Comparison of ENCODE assay signal across 8 mouse cellular contexts in genomic region chr3:104511538-104512423, GRCm38 (mm10). TPM values are rescaled to one million over a fixed set of nuclear protein-coding genes. Genes with fewer than 3 reads are reported as not detected.
DNase-seq lines count a peak whose midpoint lies in the region; ATAC-seq and TF ChIP-seq lines count a peak whose summit lies in the region.

TSS of gene Lrig2 (minus strand) at chr3:104511918.

- 0% methylated on average over 70 of the region's 71 CpGs for WGBS in heart, embryonic 12.5 days
- WGBS in kidney, postnatal 0 days: under 1% methylated on average over 71 of the region's 71 CpGs
- under 1% methylated on average over 70 of the region's 71 CpGs for WGBS in liver, embryonic 11.5 days
- WGBS in stomach, embryonic 14.5 days: under 1% methylated on average over 71 of the region's 71 CpGs

- H3K9ac ChIP-seq in heart, embryonic 12.5 days: peak within 1 kb of the TSS; percentile 91
- peak within 1 kb of the TSS; percentile 78 for H3K9ac ChIP-seq in kidney, postnatal 0 days (ENCODE audit: low read depth, low read length)
- peak within 1 kb of the TSS; percentile 82 for H3K9ac ChIP-seq in liver, embryonic 11.5 days (ENCODE audit: low read depth, low read length)
- peak within 1 kb of the TSS; percentile 75 for H3K9ac ChIP-seq in stomach, embryonic 14.5 days (replicated peaks; ENCODE audit: low read depth, low read length)

- peak within 1 kb of the TSS; percentile 68 for H3K4me2 ChIP-seq in heart, embryonic 12.5 days
- H3K4me2 ChIP-seq in kidney, postnatal 0 days (ENCODE audit: low read length): peak within 1 kb of the TSS; percentile 78
- peak within 1 kb of the TSS; percentile 76 for H3K4me2 ChIP-seq in liver, embryonic 11.5 days
- H3K4me2 ChIP-seq in stomach, embryonic 14.5 days (replicated peaks; ENCODE audit: low read depth, low read length): peak within 1 kb of the TSS; percentile 61

- H3K4me3 ChIP-seq in heart, embryonic 12.5 days: peak within 1 kb of the TSS; percentile 98
- H3K4me3 ChIP-seq in kidney, postnatal 0 days (replicated peaks; ENCODE audit: low read depth, low read length): peak within 1 kb of the TSS; percentile 80
- H3K4me3 ChIP-seq in liver, embryonic 11.5 days (ENCODE audit: low read depth, low read length): peak within 1 kb of the TSS; percentile 82
- peak within 1 kb of the TSS; percentile 92 for H3K4me3 ChIP-seq in stomach, embryonic 14.5 days (ENCODE audit: low read depth, low read length)

- H3K27me3 ChIP-seq in heart, embryonic 12.5 days (replicated peaks): no peaks in the 10 kb centered on the region
- no peaks in the 10 kb centered on the region for H3K27me3 ChIP-seq in kidney, postnatal 0 days (ENCODE audit: insufficient read depth, low read length)
- H3K27me3 ChIP-seq in liver, embryonic 11.5 days (replicated peaks; ENCODE audit: control insufficient read depth, insufficient read depth, low read length): no peaks in the 10 kb centered on the region
- no peaks in the 10 kb centered on the region for H3K27me3 ChIP-seq in stomach, embryonic 14.5 days (ENCODE audit: control insufficient read depth, insufficient read depth, low read length)

- peak within 1 kb of the TSS; percentile 96 for H3K27ac ChIP-seq in heart, embryonic 12.5 days (ENCODE audit: poor library complexity, severe bottlenecking)
- H3K27ac ChIP-seq in kidney, postnatal 0 days: peak within 1 kb of the TSS; percentile 94
- H3K27ac ChIP-seq in liver, embryonic 11.5 days (ENCODE audit: low read depth, low read length): peak within 1 kb of the TSS; percentile 92
- peak within 1 kb of the TSS; percentile 89 for H3K27ac ChIP-seq in stomach, embryonic 14.5 days (ENCODE audit: low read length)

- DNase-seq in CD4-positive helper T cell, adult 2 months (ENCODE audit: low read depth, low spot score): peak; percentile 99
- DNase-seq in brain, embryonic 18.5 days (ENCODE audit: low read depth, low spot score): peak; percentile 99
- DNase-seq in kidney, postnatal 0 days (ENCODE audit: low spot score): peak; percentile 100
- peak; percentile 99 for DNase-seq in liver, embryonic 11.5 days (ENCODE audit: low spot score)
- peak; percentile 99 for DNase-seq in naive thymus-derived CD4-positive, alpha-beta T cell, adult 2 months (ENCODE audit: low read depth)

- peak; percentile 85 for TF ChIP-seq CTCF in kidney, postnatal 0 days (IDR thresholded peaks at IDR 0.05; ENCODE audit: low read depth)

- H3K9me3 ChIP-seq in heart, embryonic 12.5 days (replicated peaks): no peaks in the 10 kb centered on the region
- no peaks in the 10 kb centered on the region for H3K9me3 ChIP-seq in kidney, postnatal 0 days (replicated peaks; ENCODE audit: low read length)
- no peaks in the 10 kb centered on the region for H3K9me3 ChIP-seq in liver, embryonic 11.5 days (ENCODE audit: control insufficient read depth, low read length)
- no peaks in the 10 kb centered on the region for H3K9me3 ChIP-seq in stomach, embryonic 14.5 days (ENCODE audit: control insufficient read depth, low read depth, low read length)

- peak; percentile 97 for ATAC-seq in erythroid progenitor cell, adult 5-6 weeks (replicated peaks; ENCODE audit: low FRiP score, poor library complexity, severe bottlenecking)
- ATAC-seq in heart, embryonic 12.5 days (ENCODE audit: insufficient number of reproducible peaks, low FRiP score): peak; percentile 99
- peak; percentile 97 for ATAC-seq in kidney, postnatal 0 days (replicated peaks; ENCODE audit: low FRiP score, low read depth)
- peak; percentile 98 for ATAC-seq in liver, embryonic 11.5 days (replicated peaks; ENCODE audit: low FRiP score)
- peak; percentile 98 for ATAC-seq in stomach, embryonic 14.5 days (ENCODE audit: insufficient number of reproducible peaks, insufficient read depth, low FRiP score, low read depth)

- H3K36me3 ChIP-seq in heart, embryonic 12.5 days: no peaks in the 10 kb centered on the region
- H3K36me3 ChIP-seq in kidney, postnatal 0 days (ENCODE audit: insufficient read depth, low read length): no peaks in the 10 kb centered on the region
- no peaks in the 10 kb centered on the region for H3K36me3 ChIP-seq in liver, embryonic 11.5 days (ENCODE audit: control insufficient read depth, insufficient read depth, low read length)
- no peaks in the 10 kb centered on the region for H3K36me3 ChIP-seq in stomach, embryonic 14.5 days (ENCODE audit: control insufficient read depth, insufficient read depth, low read length)

- H3K4me1 ChIP-seq in heart, embryonic 12.5 days (replicated peaks): peaks cover 16% of the 10 kb centered on the region
- no peaks in the 10 kb centered on the region; the same call in 1 of the 2 replicates for H3K4me1 ChIP-seq in kidney, postnatal 0 days (replicated peaks; ENCODE audit: insufficient read depth, low read length)
- H3K4me1 ChIP-seq in liver, embryonic 11.5 days (replicated peaks; ENCODE audit: control insufficient read depth, insufficient read depth, low read length): 0 out of 2 replicates have a peak, but pooled peaks cover 5% of the 10 kb centered on the region
- no peaks in the 10 kb centered on the region; the same call in 1 of the 2 replicates for H3K4me1 ChIP-seq in stomach, embryonic 14.5 days (ENCODE audit: control insufficient read depth, insufficient read depth, low read length)

RNA-seq across cellular contexts. Expression of gene Lrig2, which starts in this region (rescaled TPM):
- total RNA-seq in erythroid progenitor cell, adult 5-6 weeks (2015; ENCODE audit: low replicate concordance): 12.2 and 14.8 TPM in 2 replicates
- 23.6 and 42.6 TPM in 2 replicates for total RNA-seq in erythroid progenitor cell, adult 5-6 weeks (2017; ENCODE audit: low replicate concordance)
- 14.4 and 16.0 TPM in 2 replicates for polyA plus RNA-seq in heart, embryonic 12.5 days (2016; fragmentation: Nextera tagmentation; extraction: Ambion mirVana)
- 11.2 and 11.5 TPM in 2 replicates for polyA plus RNA-seq in kidney, postnatal 0 days (2015; fragmentation: Nextera tagmentation; extraction: Ambion mirVana)
- 9.8 and 11.0 TPM in 2 replicates for polyA plus RNA-seq in liver, embryonic 11.5 days (2014; fragmentation: Nextera tagmentation; extraction: Ambion mirVana)
- polyA plus RNA-seq in stomach, embryonic 14.5 days (2014; fragmentation: Nextera tagmentation; extraction: Ambion mirVana): 25.3 and 25.7 TPM in 2 replicates

Comparison
In these comparisons a context has a peak if more than half of its experiments do, and no peak if none do; other contexts are left out.
1. Peak in every context shown above with its lines: DNase-seq, ATAC-seq, H3K4me3 ChIP-seq and H3K27ac ChIP-seq.